Mouse (Mus musculus): Measurements from ENCODE around the gene Brat1. TPM values are rescaled to one million over a fixed set of nuclear protein-coding genes. Genes with fewer than 3 reads are reported as not detected.
"Not testable (repeated sequence)": the region's sequence is repeated elsewhere in the genome, so short reads cannot be mapped to it uniquely, and the experiment has no call there.

Brat1 gene
- 20.5 and 24.0 TPM in 2 replicates for polyA plus RNA-seq (2016; fragmentation: Nextera tagmentation; extraction: Ambion mirVana)

DNA sequence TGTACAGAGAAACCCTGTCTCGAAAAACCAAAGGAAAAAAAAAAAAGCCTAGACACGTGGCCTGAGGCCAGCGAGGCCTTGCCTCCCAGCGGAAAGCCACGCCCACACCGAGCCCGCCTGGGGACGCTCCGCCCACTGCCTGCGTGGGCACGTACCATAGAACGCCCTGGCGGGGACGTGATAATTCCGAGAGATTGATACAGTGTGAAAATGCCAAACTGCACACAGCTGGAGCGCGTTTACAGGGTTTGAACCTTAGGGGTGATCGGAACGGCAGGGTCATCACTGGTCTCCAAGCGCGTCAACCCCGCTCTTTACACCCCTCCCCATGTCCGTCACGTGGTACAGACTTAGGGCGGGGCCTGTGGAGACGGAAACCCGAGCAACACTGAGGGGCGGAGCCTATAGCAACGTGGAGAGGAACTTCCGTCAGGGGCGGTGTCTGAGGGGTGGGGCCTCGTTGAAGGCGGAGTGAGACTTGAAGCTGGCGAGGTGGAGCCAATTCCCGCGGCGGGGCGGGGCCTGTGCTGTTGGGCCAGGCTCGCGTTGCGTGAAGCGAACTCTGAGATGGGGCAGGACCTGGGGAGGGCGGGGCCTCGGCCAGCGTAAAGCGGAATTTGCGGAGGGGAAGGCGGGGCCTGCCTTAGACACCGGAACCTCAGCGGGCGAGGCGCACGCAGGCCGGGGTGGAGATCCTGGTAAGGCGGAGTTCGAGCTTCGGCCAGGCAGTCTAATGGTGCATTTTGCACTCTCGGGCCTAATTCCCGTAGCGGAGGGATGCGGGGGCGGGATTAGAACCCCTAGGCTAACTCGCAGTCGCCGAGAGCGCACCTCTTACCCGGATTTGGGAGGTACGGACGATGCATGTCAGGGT lies at the start of gene Brat1:
Brat1 (plus strand) TSS at position 634 of the 874 bp plus-strand sequence.
- under 1% methylated on average over 68 of the region's 69 CpGs for WGBS
- peak; percentile 92 for ATAC-seq (ENCODE audit: low FRiP score)
- Histone ChIP-seq H3K9ac (peak within 1 kb of the TSS; percentile 69), H3K4me1 (peaks cover 35% of the 10 kb centered on the region), H3K36me3 (replicated peaks) (peaks cover 6% of the 10 kb centered on the region; the same call in 1 of the 2 replicates), H3K4me2 (peak within 1 kb of the TSS; percentile 78), H3K27ac (peak within 1 kb of the TSS; percentile 87), H3K27me3 (no peaks in the 10 kb centered on the region), H3K9me3 (no peaks in the 10 kb centered on the region), H3K4me3 (replicated peaks) (peak within 1 kb of the TSS; percentile 62)

DNA sequence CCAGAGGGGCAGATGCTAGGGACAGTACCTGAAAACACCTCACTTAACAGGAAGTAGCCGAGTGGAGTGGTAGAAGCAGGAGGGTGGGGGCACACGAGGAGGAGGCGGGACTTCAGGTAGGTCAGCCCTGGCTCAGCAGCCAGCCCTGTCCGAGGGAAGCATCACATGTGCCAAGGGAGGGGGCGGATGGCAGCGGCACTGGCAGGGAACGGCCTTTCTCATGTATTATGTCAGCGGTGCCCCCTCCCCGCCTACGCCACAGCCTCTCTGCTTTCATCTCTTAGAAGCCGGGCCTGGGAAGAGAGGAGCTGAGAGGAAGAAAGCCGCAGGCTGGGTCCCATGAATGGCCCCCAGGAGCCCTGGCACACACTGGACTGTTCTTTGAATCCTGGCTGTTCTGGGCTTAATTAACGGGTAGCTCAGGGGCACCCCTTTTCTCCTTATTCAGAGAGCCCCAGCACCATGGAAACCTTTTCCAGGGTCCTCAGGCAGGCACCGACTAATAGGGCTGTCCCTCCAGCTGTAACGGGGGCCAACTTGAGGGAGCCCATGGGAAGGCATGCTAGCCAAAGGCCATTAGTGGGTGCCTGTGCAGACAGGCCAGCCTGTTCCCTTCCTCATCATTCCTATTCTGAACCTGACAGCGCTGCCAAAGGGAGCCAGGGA lies 45.1 kb upstream of the Brat1 start:
- WGBS: 15% methylated on average over 16 of the region's 16 CpGs
- H3K36me3 ChIP-seq (replicated peaks): 0 out of 2 replicates have a peak, but pooled peaks cover 2% of the 10 kb centered on the region
- H3K4me1 ChIP-seq: peaks cover 49% of the 10 kb centered on the region
- H3K4me2 ChIP-seq: peak overlapping the region; percentile 24
- H3K9ac ChIP-seq: peak overlapping the region; percentile 21; the same call in 1 of the 2 replicates
- ATAC-seq (ENCODE audit: low FRiP score): peak; percentile 88
- no peaks in the 10 kb centered on the region for H3K9me3 ChIP-seq
- H3K27ac ChIP-seq: peak overlapping the region; percentile 95
- no peak overlapping the region; the same call in 1 of the 2 replicates for H3K4me3 ChIP-seq (replicated peaks)
- no peaks in the 10 kb centered on the region for H3K27me3 ChIP-seq

DNA sequence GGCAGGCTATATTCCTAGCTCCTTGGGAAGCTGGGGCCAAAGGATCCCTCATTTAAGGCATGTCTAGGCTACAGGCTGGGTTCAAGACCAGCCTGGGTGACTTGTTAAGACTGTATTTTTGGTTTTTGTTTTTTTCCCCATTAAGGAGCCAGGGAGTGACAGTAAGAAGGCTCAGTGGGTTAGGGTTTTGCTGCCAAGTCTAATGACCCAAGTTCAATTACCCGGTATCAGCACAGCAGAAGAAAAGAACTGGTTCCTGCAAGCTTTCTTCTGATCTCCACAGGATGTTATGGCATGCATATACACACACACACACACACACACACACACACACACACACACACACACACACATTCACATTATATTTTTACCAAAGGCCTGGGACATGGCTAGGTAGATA lies 44.4 kb upstream of the Brat1 start:
- Histone ChIP-seq H3K27me3 (no peaks in the 10 kb centered on the region), H3K9ac (no peak overlapping the region), H3K36me3 (replicated peaks) (0 out of 2 replicates have a peak, but pooled peaks cover 8% of the 10 kb centered on the region), H3K4me2 (0 out of 2 replicates have a peak overlapping the region, but pooled peaks have one; percentile 24), H3K4me1 (peaks cover 49% of the 10 kb centered on the region), H3K4me3 (replicated peaks) (no peak overlapping the region), H3K9me3 (no peaks in the 10 kb centered on the region), H3K27ac (peak overlapping the region; percentile 95)
- WGBS: 52% methylated on average over 1 of the region's 1 CpGs
- peak; percentile 25; the same call in 1 of the 2 replicates for ATAC-seq (ENCODE audit: low FRiP score)

- no peak overlapping the region for H3K4me2 ChIP-seq
- 0 out of 2 replicates have a peak, but pooled peaks cover 12% of the 10 kb centered on the region for H3K36me3 ChIP-seq (replicated peaks)
- H3K9ac ChIP-seq: no peak overlapping the region; the same call in 1 of the 2 replicates
- H3K4me3 ChIP-seq (replicated peaks): no peak overlapping the region
- no peaks in the 10 kb centered on the region for H3K9me3 ChIP-seq
- no peak for ATAC-seq (ENCODE audit: low FRiP score)
- WGBS: 76% methylated on average over 8 of the region's 8 CpGs
- peaks cover 49% of the 10 kb centered on the region for H3K4me1 ChIP-seq
- no peaks in the 10 kb centered on the region for H3K27me3 ChIP-seq
- peak overlapping the region; percentile 78 for H3K27ac ChIP-seq
Observed at GRCm38 (mm10) chr5:140661427-140661826, 43.4 kb upstream of the Brat1 start.

- Histone ChIP-seq H3K36me3 (replicated peaks) (0 out of 2 replicates have a peak, but pooled peaks cover 12% of the 10 kb centered on the region), H3K4me2 (no peak overlapping the region), H3K27me3 (no peaks in the 10 kb centered on the region), H3K4me1 (peaks cover 49% of the 10 kb centered on the region), H3K27ac (peak overlapping the region; percentile 78), H3K9ac (0 out of 2 replicates have a peak overlapping the region, but pooled peaks have one; percentile 29), H3K4me3 (replicated peaks) (no peak overlapping the region), H3K9me3 (no peaks in the 10 kb centered on the region)
- no peak for ATAC-seq (ENCODE audit: low FRiP score)
- 60% methylated on average over 12 of the region's 12 CpGs for whole genome bisulfite sequencing
Observed at GRCm38 (mm10) chr5:140661875-140662643, 42.8 kb upstream of the Brat1 start.

DNA sequence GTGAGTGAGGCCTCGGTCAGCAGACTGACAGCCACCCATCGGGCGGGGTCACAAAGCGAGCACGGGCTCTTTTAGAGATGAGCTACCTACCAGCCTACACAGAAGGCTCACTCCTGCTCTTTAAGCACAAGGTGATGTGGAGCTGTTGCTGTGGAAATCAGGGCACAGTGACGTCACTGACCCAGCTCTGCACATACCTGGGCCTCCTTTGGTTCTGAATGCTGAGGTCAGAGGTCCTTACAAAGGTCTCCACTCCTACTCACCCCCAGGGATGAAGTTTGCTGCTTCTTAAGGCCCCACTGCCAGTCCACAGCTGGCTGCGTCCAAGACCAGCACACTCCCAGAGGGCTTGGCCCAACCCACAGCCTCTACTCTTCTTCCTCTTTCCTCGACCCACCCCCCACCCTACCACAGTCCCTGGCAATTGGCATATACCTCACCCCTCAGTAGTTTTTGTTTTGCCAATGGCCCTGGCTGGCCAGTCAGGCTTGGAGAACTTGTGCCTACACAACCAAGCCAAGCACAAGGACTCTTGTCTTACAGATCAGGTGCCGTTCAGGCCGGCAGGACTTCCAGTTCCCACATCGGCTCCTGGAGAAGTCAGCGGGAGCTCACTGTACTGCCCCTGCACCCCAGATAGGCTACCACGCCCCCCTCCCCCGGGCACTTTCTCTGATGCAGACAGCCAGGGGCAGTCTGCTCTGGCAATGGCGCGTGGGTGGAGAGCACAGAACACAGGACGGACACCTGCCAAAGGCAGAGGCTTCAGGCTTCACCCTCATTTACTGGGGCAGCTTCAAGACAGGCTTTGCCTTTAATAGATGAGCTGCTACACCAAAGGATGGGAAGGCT lies 41.8 kb upstream of the Brat1 start:
- H3K4me2 ChIP-seq: 0 out of 2 replicates have a peak overlapping the region, but pooled peaks have one; percentile 2

GRCm38 (mm10) chr5:140663621-140664180 lies 41.1 kb upstream of the Brat1 start:
- ATAC-seq (ENCODE audit: low FRiP score): no peak; the same call in 1 of the 2 replicates
- H3K9ac ChIP-seq: no peak overlapping the region
- 0 out of 2 replicates have a peak overlapping the region, but pooled peaks have one; percentile 2 for H3K4me2 ChIP-seq
- H3K27ac ChIP-seq: peak overlapping the region; percentile 78
- no peaks in the 10 kb centered on the region for H3K9me3 ChIP-seq
- 54% methylated on average over 7 of the region's 7 CpGs for WGBS
- H3K36me3 ChIP-seq (replicated peaks): peaks cover 20% of the 10 kb centered on the region
- no peak overlapping the region for H3K4me3 ChIP-seq (replicated peaks)
- H3K27me3 ChIP-seq: no peaks in the 10 kb centered on the region
- peaks cover 44% of the 10 kb centered on the region for H3K4me1 ChIP-seq

More for the DNA sequence above, 41.8 kb upstream of the Brat1 start:
- 73% methylated on average over 17 of the region's 17 CpGs for WGBS
- Histone ChIP-seq H3K9ac (no peak overlapping the region), H3K36me3 (replicated peaks) (peaks cover 14% of the 10 kb centered on the region; the same call in 1 of the 2 replicates), H3K9me3 (no peaks in the 10 kb centered on the region), H3K4me1 (peaks cover 47% of the 10 kb centered on the region), H3K4me3 (replicated peaks) (no peak overlapping the region), H3K27me3 (no peaks in the 10 kb centered on the region), H3K27ac (peak overlapping the region; percentile 78)
- no peak for ATAC-seq (ENCODE audit: low FRiP score)

- H3K9me3 ChIP-seq: no peaks in the 10 kb centered on the region
- H3K9ac ChIP-seq: no peak overlapping the region
- no peaks in the 10 kb centered on the region for H3K27me3 ChIP-seq
- no peaks in the 10 kb centered on the region for H3K4me1 ChIP-seq
- no peak overlapping the region for H3K4me2 ChIP-seq
- 93% methylated on average over 6 of the region's 6 CpGs for WGBS
- no peak for ATAC-seq (ENCODE audit: low FRiP score)
- H3K36me3 ChIP-seq (replicated peaks): peaks cover 63% of the 10 kb centered on the region
- no peak overlapping the region for H3K27ac ChIP-seq
- H3K4me3 ChIP-seq (replicated peaks): no peak overlapping the region
Observed at GRCm38 (mm10) chr5:140672115-140672514, 32.7 kb upstream of the Brat1 start.

- not testable (repeated sequence) for H3K27ac ChIP-seq; H3K4me2 ChIP-seq; H3K4me1 ChIP-seq; H3K27me3 ChIP-seq; H3K9me3 ChIP-seq; H3K9ac ChIP-seq; H3K4me3 ChIP-seq (replicated peaks); ATAC-seq (ENCODE audit: low FRiP score)
- 95% methylated on average over 6 of the region's 6 CpGs for whole genome bisulfite sequencing
- peaks cover 68% of the 10 kb centered on the region for H3K36me3 ChIP-seq (replicated peaks)
Observed at GRCm38 (mm10) chr5:140672603-140673002, 32.2 kb upstream of the Brat1 start.

- no peak for ATAC-seq (ENCODE audit: low FRiP score)
- no peak overlapping the region for H3K4me3 ChIP-seq (replicated peaks)
Observed at GRCm38 (mm10) chr5:140674036-140674435, 30.8 kb upstream of the Brat1 start.

GRCm38 (mm10) chr5:140675079-140675478 lies 29.7 kb upstream of the Brat1 start:
- Histone ChIP-seq H3K4me3 (replicated peaks) (no peak overlapping the region), H3K4me1 (no peaks in the 10 kb centered on the region), H3K4me2 (no peak overlapping the region), H3K9ac (no peak overlapping the region), H3K27ac (no peak overlapping the region), H3K27me3 (no peaks in the 10 kb centered on the region), H3K9me3 (no peaks in the 10 kb centered on the region), H3K36me3 (replicated peaks) (peaks cover 67% of the 10 kb centered on the region)
- 85% methylated on average over 11 of the region's 11 CpGs for WGBS
- no peak for ATAC-seq (ENCODE audit: low FRiP score)

More at GRCm38 (mm10) chr5:140674036-140674435, 30.8 kb upstream of the Brat1 start:
- WGBS: 88% methylated on average over 17 of the region's 17 CpGs
- H3K9me3 ChIP-seq: no peaks in the 10 kb centered on the region
- H3K27me3 ChIP-seq: no peaks in the 10 kb centered on the region
- no peak overlapping the region for H3K27ac ChIP-seq
- H3K9ac ChIP-seq: no peak overlapping the region
- H3K4me1 ChIP-seq: no peaks in the 10 kb centered on the region
- H3K36me3 ChIP-seq (replicated peaks): peaks cover 68% of the 10 kb centered on the region
- H3K4me2 ChIP-seq: no peak overlapping the region

Measured in forebrain, embryonic 12.5 days (tissue).